Mouse (Mus musculus): ENCODE measurements at regions not wholly inside any gene's neighbourhood (a gene's known extent, or its start where the extent isn't known, plus 50 kb on each side); places are given as distances from the start of the nearest gene placed in this dataset.

DNA sequence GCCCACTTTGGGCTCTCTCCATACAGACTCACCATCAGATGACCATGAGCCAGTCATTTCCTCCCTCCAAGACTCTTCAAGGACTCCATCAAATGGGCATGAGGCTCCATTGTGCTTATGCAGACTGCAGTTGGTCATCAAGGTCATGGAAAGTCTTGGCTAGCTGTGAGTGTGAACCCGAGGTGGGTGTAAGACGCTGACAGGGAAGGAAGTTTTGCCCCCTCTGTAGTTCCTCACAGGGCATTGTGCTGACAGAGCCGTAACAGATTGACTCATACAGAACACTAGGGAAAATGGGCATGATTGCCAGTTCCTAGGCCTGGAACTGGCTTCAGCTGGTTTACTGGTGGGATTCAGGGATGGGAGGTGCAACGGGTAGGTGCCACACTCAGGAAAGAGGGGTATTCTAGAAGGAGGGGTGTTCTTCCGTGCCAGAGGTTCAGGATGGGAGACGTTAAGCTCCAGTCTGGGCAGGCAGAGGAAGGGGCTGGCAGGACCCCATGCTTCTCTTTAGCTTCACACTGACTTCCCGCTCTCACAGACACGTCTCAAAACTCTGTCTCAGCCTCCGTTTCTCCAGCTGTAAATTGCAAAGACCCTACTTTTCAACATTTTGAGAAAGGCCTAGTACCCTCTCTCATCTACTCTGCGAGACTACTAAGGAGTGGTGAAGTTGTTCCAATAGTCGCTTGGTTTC is 228.4 kb upstream of the Tprg start:
- TF ChIP-seq SMC3 (IDR thresholded peaks at IDR 0.05; ENCODE audit: low read depth, low read length) (no peak), NRF1 (IDR thresholded peaks at IDR 0.05; ENCODE audit: insufficient read depth, low read depth, low read length, poor library complexity, severe bottlenecking) (no peak)
